Mouse (Mus musculus) liver, postnatal 0 days (tissue): ENCODE results near the gene Cmtm6.

Experiments used
- CTCF ChIP-seq: sonication (generic); IDR thresholded peaks from 2 replicates; pipeline ENCODE4 v1.5.1; 2016; ENCODE audit warnings: antibody characterized with exemption, low read depth
- EP300 ChIP-seq: IDR thresholded peaks from 2 replicates; pipeline ENCODE4 v1.6.1; 2016; ENCODE audit warnings: antibody characterized with exemption, low read depth, mild to moderate bottlenecking

GRCm38 (mm10) chr9:114763341-114763740 is 32.4 kb downstream of the Cmtm6 start:
- TF ChIP-seq CTCF (peak; percentile 68), EP300 (no peak)
